Mouse (Mus musculus): ENCODE results near the gene Peg12. TPM values are rescaled to one million over a fixed set of nuclear protein-coding genes. Genes with fewer than 3 reads are reported as not detected.

Peg12 gene
- 6.5 and 10.1 TPM in 2 replicates for total RNA-seq (2014; rRNA removed)
- 10.3 and 11.5 TPM in 2 replicates for polyA plus RNA-seq (2015; fragmentation: Nextera tagmentation; extraction: Ambion mirVana)

GRCm38 (mm10) chr7:62463878-62464755 lies at the start of gene Peg12:
Gene Peg12, minus strand, starts transcription at chr7:62464510.
- Histone ChIP-seq H3K4me2 (ENCODE audit: low read depth, low read length) (peak within 1 kb of the TSS; percentile 70), H3K9ac (replicated peaks; ENCODE audit: low read length) (peak within 1 kb of the TSS; percentile 57), H3K9me3 (ENCODE audit: low read length) (peaks cover 2% of the 10 kb centered on the region; the same call in 1 of the 2 replicates), H3K27ac (peak within 1 kb of the TSS; percentile 67), H3K27me3 (ENCODE audit: insufficient read depth, low read length) (no peaks in the 10 kb centered on the region), H3K4me1 (ENCODE audit: insufficient read depth, low read length) (no peaks in the 10 kb centered on the region), H3K4me3 (ENCODE audit: low read length) (peak within 1 kb of the TSS; percentile 50), H3K36me3 (ENCODE audit: insufficient read depth, low read length) (no peaks in the 10 kb centered on the region)
- TF ChIP-seq CTCF (IDR thresholded peaks at IDR 0.05; ENCODE audit: low read depth) = peak; percentile 61
- DNase-seq (ENCODE audit: low spot score) = peak; percentile 71
- WGBS = 28% methylated on average over 73 of the region's 82 CpGs
- ATAC-seq = peak; percentile 85

GRCm38 (mm10) chr7:62486139-62486538 lies 21.8 kb upstream of the Peg12 start:
- no peak for TF ChIP-seq CTCF (IDR thresholded peaks at IDR 0.05; ENCODE audit: low read depth)
- no peak overlapping the region for H3K4me3 ChIP-seq (ENCODE audit: low read length)
- no peak overlapping the region for H3K4me2 ChIP-seq (ENCODE audit: low read depth, low read length)
- DNase-seq (ENCODE audit: low spot score) (no peak), ATAC-seq (no peak)
- no peaks in the 10 kb centered on the region for H3K36me3 ChIP-seq (ENCODE audit: insufficient read depth, low read length)
- H3K27ac ChIP-seq = no peak overlapping the region
- no peaks in the 10 kb centered on the region for H3K9me3 ChIP-seq (ENCODE audit: low read length)
- H3K4me1 ChIP-seq (ENCODE audit: insufficient read depth, low read length) = no peaks in the 10 kb centered on the region
- no peak overlapping the region for H3K9ac ChIP-seq (replicated peaks; ENCODE audit: low read length)
- WGBS = 30% methylated on average over 2 of the region's 2 CpGs
- H3K27me3 ChIP-seq (ENCODE audit: insufficient read depth, low read length) = no peaks in the 10 kb centered on the region

GRCm38 (mm10) chr7:62463007-62463877 lies 1.1 kb downstream of the Peg12 start:
- peak overlapping the region; percentile 57 for H3K9ac ChIP-seq (replicated peaks; ENCODE audit: low read length)
- peak overlapping the region; percentile 70 for H3K4me2 ChIP-seq (ENCODE audit: low read depth, low read length)
- DNase-seq (ENCODE audit: low spot score) (peak; percentile 43), ATAC-seq (peak; percentile 36)
- H3K27me3 ChIP-seq (ENCODE audit: insufficient read depth, low read length) = no peaks in the 10 kb centered on the region
- no peaks in the 10 kb centered on the region for H3K36me3 ChIP-seq (ENCODE audit: insufficient read depth, low read length)
- 36% methylated on average over 55 of the region's 55 CpGs for WGBS
- H3K27ac ChIP-seq = peak overlapping the region; percentile 67
- no peaks in the 10 kb centered on the region for H3K4me1 ChIP-seq (ENCODE audit: insufficient read depth, low read length)
- peak overlapping the region; percentile 50 for H3K4me3 ChIP-seq (ENCODE audit: low read length)
- H3K9me3 ChIP-seq (ENCODE audit: low read length) = peaks cover 2% of the 10 kb centered on the region; the same call in 1 of the 2 replicates
- TF ChIP-seq CTCF (IDR thresholded peaks at IDR 0.05; ENCODE audit: low read depth) = no peak

- Histone ChIP-seq H3K36me3 (ENCODE audit: insufficient read depth, low read length) (no peaks in the 10 kb centered on the region), H3K4me1 (ENCODE audit: insufficient read depth, low read length) (no peaks in the 10 kb centered on the region), H3K9ac (replicated peaks; ENCODE audit: low read length) (no peak overlapping the region; the same call in 1 of the 2 replicates), H3K4me2 (ENCODE audit: low read depth, low read length) (peak overlapping the region; percentile 70), H3K4me3 (ENCODE audit: low read length) (peak overlapping the region; percentile 50), H3K27ac (0 out of 2 replicates have a peak overlapping the region, but pooled peaks have one; percentile 3), H3K9me3 (ENCODE audit: low read length) (peaks cover 2% of the 10 kb centered on the region; the same call in 1 of the 2 replicates), H3K27me3 (ENCODE audit: insufficient read depth, low read length) (no peaks in the 10 kb centered on the region)
- 32% methylated on average over 13 of the region's 13 CpGs for WGBS
- peak; percentile 6 for DNase-seq (ENCODE audit: low spot score)
- ATAC-seq = peak; percentile 44
- no peak for TF ChIP-seq CTCF (IDR thresholded peaks at IDR 0.05; ENCODE audit: low read depth)
Measured at GRCm38 (mm10) chr7:62462229-62463006, 1.9 kb downstream of the Peg12 start.

DNA sequence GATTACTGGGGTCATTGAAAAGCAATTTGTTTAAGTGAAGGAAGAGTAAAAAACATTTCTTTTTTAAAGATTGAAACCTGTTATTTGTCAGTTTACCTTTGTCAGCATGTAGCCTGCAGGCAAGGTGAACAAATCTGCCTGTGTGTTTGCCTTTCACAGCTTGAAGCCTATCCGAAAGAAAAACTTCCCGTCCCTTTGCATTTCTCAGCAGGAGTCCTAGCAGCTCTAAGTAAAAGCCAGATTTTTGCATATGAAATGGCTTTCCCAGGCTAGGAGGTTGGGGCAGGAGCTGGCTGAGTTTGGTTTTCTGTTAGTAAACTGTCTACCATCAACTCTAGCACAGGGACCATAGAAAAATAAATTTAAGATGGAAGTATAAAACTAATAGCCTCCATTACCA lies 12.0 kb downstream of the Peg12 start:
- no peaks in the 10 kb centered on the region for H3K36me3 ChIP-seq (ENCODE audit: insufficient read depth, low read length)
- ATAC-seq (no peak), DNase-seq (ENCODE audit: low spot score) (no peak)
- 19% methylated on average over 2 of the region's 2 CpGs for WGBS
- H3K27me3 ChIP-seq (ENCODE audit: insufficient read depth, low read length) = no peaks in the 10 kb centered on the region
- no peaks in the 10 kb centered on the region for H3K4me1 ChIP-seq (ENCODE audit: insufficient read depth, low read length)
- H3K4me3 ChIP-seq (ENCODE audit: low read length) = no peak overlapping the region
- H3K9ac ChIP-seq (replicated peaks; ENCODE audit: low read length) = no peak overlapping the region
- H3K4me2 ChIP-seq (ENCODE audit: low read depth, low read length) = no peak overlapping the region
- no peak overlapping the region for H3K27ac ChIP-seq
- no peak for TF ChIP-seq CTCF (IDR thresholded peaks at IDR 0.05; ENCODE audit: low read depth)
- H3K9me3 ChIP-seq (ENCODE audit: low read length) = 0 out of 2 replicates have a peak, but pooled peaks cover 5% of the 10 kb centered on the region
